In the genomic region with DNA sequence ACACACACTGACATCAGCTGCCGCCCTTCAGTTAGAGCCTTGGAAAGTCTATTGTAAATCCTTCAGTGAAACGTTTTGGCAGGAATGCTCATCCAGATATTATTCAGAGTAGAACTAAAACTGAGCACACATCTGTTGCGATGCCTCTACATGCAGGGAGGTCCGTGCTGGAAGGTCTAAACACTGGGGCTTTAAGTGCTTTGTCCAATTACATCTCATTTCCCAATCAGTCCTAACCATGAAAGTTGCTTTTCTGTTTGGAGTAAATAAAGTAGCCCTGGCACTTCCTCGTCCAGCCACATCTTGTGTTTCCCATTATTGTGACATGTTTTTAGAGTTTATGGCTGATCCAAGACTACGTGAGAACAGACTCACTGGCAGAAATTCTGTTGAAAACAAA, we compare ENCODE assay signal across 26 mouse cellular contexts. TPM values are rescaled to one million over a fixed set of nuclear protein-coding genes. Genes with fewer than 3 reads are reported as not detected.
DNase-seq lines count a peak whose midpoint lies in the region; ATAC-seq and TF ChIP-seq lines count a peak whose summit lies in the region.
"Had no signal": no experiment of that assay in that cellular context is flagged by ENCODE, and none has a peak within 500 bp of the region (broad histone marks: within the 10 kb centered on the region; RNA-seq: fewer than 3 reads in every experiment).

No protein-coding gene starts in this region.

- no peak overlapping the region for H3K27ac ChIP-seq in lung, postnatal 0 days (ENCODE audit: low read length)
- no peak overlapping the region for H3K27ac ChIP-seq in hindbrain, embryonic 10.5 days
- H3K27ac ChIP-seq: forebrain, embryonic 15.5 days; heart, embryonic 13.5 days; hindbrain, embryonic 12.5 days; hindbrain, postnatal 0 days; intestine, embryonic 15.5 days; limb, embryonic 13.5 days; macrophage; midbrain, embryonic 13.5 days had no signal

- 64% methylated on average over 6 of the region's 6 CpGs for WGBS in lung, postnatal 0 days
- WGBS in hindbrain, embryonic 10.5 days, result 83% methylated on average over 6 of the region's 6 CpGs

- no peak overlapping the region for H3K4me3 ChIP-seq in lung, postnatal 0 days (ENCODE audit: low read depth, low read length)
- no peak overlapping the region for H3K4me3 ChIP-seq in hindbrain, embryonic 10.5 days
- H3K4me3 ChIP-seq: forebrain, embryonic 15.5 days; heart, embryonic 13.5 days; hindbrain, embryonic 12.5 days; intestine, embryonic 15.5 days; limb, embryonic 13.5 days; midbrain, embryonic 13.5 days had no signal

- H3K9ac ChIP-seq in lung, postnatal 0 days (replicated peaks; ENCODE audit: low read depth), result no peak overlapping the region
- H3K9ac ChIP-seq: forebrain, embryonic 15.5 days; heart, embryonic 13.5 days; hindbrain, embryonic 12.5 days; intestine, embryonic 15.5 days; limb, embryonic 13.5 days; midbrain, embryonic 13.5 days had no signal

- H3K9me3 ChIP-seq in lung, postnatal 0 days (ENCODE audit: low read length), result no peaks in the 10 kb centered on the region
- H3K9me3 ChIP-seq in hindbrain, embryonic 10.5 days, result no peaks in the 10 kb centered on the region
- H3K9me3 ChIP-seq: forebrain, embryonic 15.5 days; heart, embryonic 13.5 days; hindbrain, embryonic 12.5 days; intestine, embryonic 15.5 days; limb, embryonic 13.5 days; midbrain, embryonic 13.5 days had no signal

- intact Hi-C loops in heart, postnatal 10 days (cut with DNase I), result no loop called here

- TF ChIP-seq CTCF in lung, postnatal 0 days (IDR thresholded peaks at IDR 0.05), result no peak

- H3K4me2 ChIP-seq in lung, postnatal 0 days (replicated peaks; ENCODE audit: low read depth, low read length), result no peak overlapping the region
- H3K4me2 ChIP-seq: forebrain, embryonic 15.5 days; heart, embryonic 13.5 days; hindbrain, embryonic 12.5 days; intestine, embryonic 15.5 days; limb, embryonic 13.5 days; liver, embryonic 11.5 days; midbrain, embryonic 13.5 days had no signal

- no peaks in the 10 kb centered on the region for H3K36me3 ChIP-seq in lung, postnatal 0 days (ENCODE audit: insufficient read depth, low read length)
- H3K36me3 ChIP-seq in hindbrain, embryonic 10.5 days, result no peaks in the 10 kb centered on the region
- H3K36me3 ChIP-seq: forebrain, embryonic 15.5 days; heart, embryonic 13.5 days; hindbrain, embryonic 12.5 days; intestine, embryonic 15.5 days; limb, embryonic 13.5 days; midbrain, embryonic 13.5 days had no signal

- peak; percentile 58 for DNase-seq in heart, adult 11 months
- DNase-seq in heart, postnatal 10 days, result no peak
- peak; percentile 22 for DNase-seq in lung, postnatal 0 days (ENCODE audit: low spot score)
- no peak for DNase-seq in lung, postnatal 14 days
- DNase-seq in brain, adult 2 months (ENCODE audit: low read depth, low spot score), result peak; percentile 19
- DNase-seq in hindbrain, embryonic 10.5 days (ENCODE audit: low spot score), result no peak
- no peak for DNase-seq in T-cell, adult 2 months (ENCODE audit: low spot score)
- DNase-seq: adrenal gland, postnatal 25 days; B cell, adult 2 months; cerebellum, adult 2 months; cerebellum, postnatal 14 days; heart, postnatal 14 days; kidney, adult 2 months; kidney, postnatal 4 days; thymus, adult 2 months; thymus, postnatal 36 days had no signal

- H3K4me1 ChIP-seq in lung, postnatal 0 days (ENCODE audit: insufficient read depth, low read depth, low read length), result no peaks in the 10 kb centered on the region
- H3K4me1 ChIP-seq in hindbrain, embryonic 10.5 days (replicated peaks), result 0 out of 2 replicates have a peak, but pooled peaks cover 3% of the 10 kb centered on the region
- H3K4me1 ChIP-seq: intestine, embryonic 15.5 days; midbrain, embryonic 13.5 days had no signal

- no peaks in the 10 kb centered on the region for H3K27me3 ChIP-seq in lung, postnatal 0 days (replicated peaks; ENCODE audit: insufficient read depth, low read length)
- H3K27me3 ChIP-seq in hindbrain, embryonic 10.5 days (ENCODE audit: insufficient read depth, poor library complexity, severe bottlenecking), result no peaks in the 10 kb centered on the region
- H3K27me3 ChIP-seq: CH12.LX; forebrain, embryonic 15.5 days; heart, embryonic 13.5 days; hindbrain, embryonic 12.5 days; intestine, embryonic 15.5 days; limb, embryonic 13.5 days; midbrain, embryonic 13.5 days had no signal

- TF ChIP-seq EP300 in lung, postnatal 0 days (IDR thresholded peaks at IDR 0.05), result no peak

- ATAC-seq in lung, postnatal 0 days, result no peak
- ATAC-seq: forebrain, embryonic 15.5 days; hindbrain, postnatal 0 days; intestine, embryonic 15.5 days; midbrain, embryonic 13.5 days had no signal

RNA-seq across cellular contexts. Expression of a gene that starts 40.2 kb away (rescaled TPM):
- 100 to 1,000 TPM; 366 to 428 TPM for total RNA-seq in heart, postnatal 10 days (2021)
- 534 and 635 TPM in 2 replicates for polyA plus RNA-seq in lung, postnatal 0 days (2015; fragmentation: Nextera tagmentation; extraction: Ambion mirVana)
- polyA plus RNA-seq in hindbrain, embryonic 10.5 days (2016; fragmentation: Nextera tagmentation; extraction: Ambion mirVana), result 328 and 552 TPM in 2 replicates

Comparison
In these comparisons a context has a peak if more than half of its experiments do, and no peak if none do; other contexts are left out.
1. DNase-seq: peak in heart, adult 11 months (single experiment), lung, postnatal 0 days (single experiment) and brain, adult 2 months (single experiment); none in heart, postnatal 10 days (0 of 2), lung, postnatal 14 days (single experiment), hindbrain, embryonic 10.5 days (single experiment) and T-cell, adult 2 months (single experiment).